Mouse (Mus musculus): Measurements from ENCODE around the gene Os9.

- no peak for TF ChIP-seq CTCF (IDR thresholded peaks at IDR 0.05; ENCODE audit: low read depth)
- no peak for TF ChIP-seq EP300 (IDR thresholded peaks at IDR 0.05; ENCODE audit: low read depth)
Measured at GRCm38 (mm10) chr10:127101151-127101550, 19.8 kb downstream of the Os9 start.
